Mouse (Mus musculus): ENCODE results near the gene Tmem63a. TPM values are rescaled to one million over a fixed set of nuclear protein-coding genes. Genes with fewer than 3 reads are reported as not detected.

The Tmem63a gene
- total and polyA plus RNA-seq, 3 experiments = 0.89 to 3.0 (median 2.2) TPM

GRCm38 (mm10) chr1:180952085-180952746 is 10.1 kb downstream of the Tmem63a start:
- TF ChIP-seq ZMIZ1 (IDR thresholded peaks at IDR 0.05; ENCODE audit: low read depth, low read length) (no peak), MAX (IDR thresholded peaks at IDR 0.05; ENCODE audit: low read length) (no peak), SIN3A (IDR thresholded peaks at IDR 0.05; ENCODE audit: low read length) (no peak), CHD2 (IDR thresholded peaks at IDR 0.05; ENCODE audit: low read length) (no peak), USF1 (IDR thresholded peaks at IDR 0.05; ENCODE audit: low read depth, low read length) (no peak), KAT2A (IDR thresholded peaks at IDR 0.05; ENCODE audit: insufficient replicate concordance, low read length) (no peak)
- dilution Hi-C loops (cut with MboI; ENCODE audit: extremely low pct_ligation_motif_present, extremely low pct_unique_long_range_greater_than_20kb, low sequenced_read_pairs) (no loop called here), in situ Hi-C loops (cut with MboI; ENCODE audit: low pct_ligation_motif_present, low pct_unique_long_range_greater_than_20kb, low sequenced_read_pairs) (no loop called here)
- Histone ChIP-seq H3K79me2 (replicated peaks; ENCODE audit: control insufficient read depth, extremely low read depth, insufficient read depth, poor library complexity, severe bottlenecking) (no peaks in the 10 kb centered on the region), H3K4me2 (ENCODE audit: insufficient read depth, low read depth, poor library complexity, severe bottlenecking) (no peak overlapping the region), H3K4me3 (replicated peaks in 1 of 3; ENCODE audit: low read depth in 2 of 3, low read length in 2 of 3, poor library complexity in 1 of 3) (no peak overlapping the region), H3K27me3 (replicated peaks) (no peaks in the 10 kb centered on the region), H3K9ac (ENCODE audit: insufficient read depth, low read depth) (no peak overlapping the region), H3K27ac (ENCODE audit: insufficient read depth, low read depth) (no peak overlapping the region), H3K4me1 (ENCODE audit: control insufficient read depth in 1 of 2, insufficient read depth in 2 of 2) (peaks cover 6 to 8% of the 10 kb centered on the region in 2 experiments; a peak in 3 of 4 replicates), H3K9me3 (replicated peaks; ENCODE audit: low read length) (no peaks in the 10 kb centered on the region), H3K36me3 (replicated peaks in 1 of 2; ENCODE audit: control insufficient read depth in 1 of 2, insufficient read depth in 1 of 2, low read length in 1 of 2) (peaks cover 0 to 39% of the 10 kb centered on the region in 2 experiments)
- no peak for DNase-seq (ENCODE audit: extremely low read depth)

DNA sequence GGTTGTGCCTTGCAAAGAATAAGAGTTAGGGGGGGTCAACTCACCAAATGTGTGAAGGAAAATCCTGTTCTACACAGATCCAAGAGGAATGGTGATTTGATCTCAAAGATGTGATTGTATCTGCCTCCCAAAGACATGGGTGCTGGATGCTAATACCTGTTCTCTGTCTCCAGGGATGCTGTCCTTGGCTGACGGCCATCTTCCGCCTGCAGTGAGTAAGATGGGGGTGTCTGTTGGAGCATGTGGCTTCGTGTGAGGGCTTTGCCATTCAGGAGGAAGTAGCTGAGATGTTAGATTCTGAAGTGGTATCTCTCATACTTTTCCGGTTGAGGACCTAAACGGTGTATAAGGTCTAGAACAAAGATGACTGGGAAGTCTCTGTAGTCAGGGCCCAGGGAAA is 10.7 kb downstream of the Tmem63a start:
- DNase-seq (ENCODE audit: extremely low read depth) = no peak
- no peaks in the 10 kb centered on the region for H3K9me3 ChIP-seq (replicated peaks; ENCODE audit: low read length)
- H3K36me3 ChIP-seq (replicated peaks in 1 of 2; ENCODE audit: control insufficient read depth in 1 of 2, insufficient read depth in 1 of 2, low read length in 1 of 2) = peaks cover 0 to 39% of the 10 kb centered on the region in 2 experiments
- no peak overlapping the region for H3K4me2 ChIP-seq (ENCODE audit: insufficient read depth, low read depth, poor library complexity, severe bottlenecking)
- H3K79me2 ChIP-seq (replicated peaks; ENCODE audit: control insufficient read depth, extremely low read depth, insufficient read depth, poor library complexity, severe bottlenecking) = no peaks in the 10 kb centered on the region
- no peak overlapping the region for H3K4me3 ChIP-seq (replicated peaks in 1 of 3; ENCODE audit: low read depth in 2 of 3, low read length in 2 of 3, poor library complexity in 1 of 3)
- no peak overlapping the region for H3K27ac ChIP-seq (ENCODE audit: insufficient read depth, low read depth)
- dilution Hi-C loops (cut with MboI; ENCODE audit: extremely low pct_ligation_motif_present, extremely low pct_unique_long_range_greater_than_20kb, low sequenced_read_pairs) (no loop called here), in situ Hi-C loops (cut with MboI; ENCODE audit: low pct_ligation_motif_present, low pct_unique_long_range_greater_than_20kb, low sequenced_read_pairs) (no loop called here)
- H3K4me1 ChIP-seq (ENCODE audit: control insufficient read depth in 1 of 2, insufficient read depth in 2 of 2) = peaks cover 6 to 11% of the 10 kb centered on the region in 2 experiments; a peak in 3 of 4 replicates
- no peaks in the 10 kb centered on the region for H3K27me3 ChIP-seq (replicated peaks)
- H3K9ac ChIP-seq (ENCODE audit: insufficient read depth, low read depth) = no peak overlapping the region
- TF ChIP-seq ZNF384 (IDR thresholded peaks at IDR 0.05; ENCODE audit: low read depth, low read length) = no peak
- no peak for TF ChIP-seq PAX5 (IDR thresholded peaks at IDR 0.05; ENCODE audit: low read length)
- no peak for TF ChIP-seq ZKSCAN1 (IDR thresholded peaks at IDR 0.05; ENCODE audit: borderline replicate concordance, low read depth, low read length)
- no peak for TF ChIP-seq MAFK (IDR thresholded peaks at IDR 0.05; ENCODE audit: insufficient replicate concordance, low read length)
- TF ChIP-seq IRF4 (IDR thresholded peaks at IDR 0.05; ENCODE audit: low read depth, low read length) = no peak
- no peak for TF ChIP-seq GABPA (IDR thresholded peaks at IDR 0.05; ENCODE audit: insufficient replicate concordance, low read depth, low read length)
- no peak for TF ChIP-seq NELFE (IDR thresholded peaks at IDR 0.05; ENCODE audit: low read depth, low read length)
- TF ChIP-seq MXI1 (IDR thresholded peaks at IDR 0.05; ENCODE audit: low read depth, low read length) = no peak
- no peak for TF ChIP-seq SIN3A (IDR thresholded peaks at IDR 0.05; ENCODE audit: low read length)
- TF ChIP-seq RAD21 (IDR thresholded peaks at IDR 0.05; ENCODE audit: low read depth, low read length) = no peak
- no peak for TF ChIP-seq UBTF (IDR thresholded peaks at IDR 0.05; ENCODE audit: low read depth, low read length)
- TF ChIP-seq KAT2A (IDR thresholded peaks at IDR 0.05; ENCODE audit: insufficient replicate concordance, low read length) = no peak
- TF ChIP-seq ZC3H11A (IDR thresholded peaks at IDR 0.05; ENCODE audit: low read depth, low read length) = no peak
- TF ChIP-seq POLR2A (IDR thresholded peaks at IDR 0.05; ENCODE audit: low read depth, low read length) = no peak
- no peak for TF ChIP-seq HCFC1 (IDR thresholded peaks at IDR 0.05; ENCODE audit: low read depth, low read length)
- no peak for TF ChIP-seq E2F4 (IDR thresholded peaks at IDR 0.05; ENCODE audit: insufficient replicate concordance, low read depth, low read length)
- TF ChIP-seq BHLHE40 (IDR thresholded peaks at IDR 0.05; ENCODE audit: low read depth, low read length) = no peak
- no peak for TF ChIP-seq TBP (conservative IDR thresholded peaks at IDR 0.05; ENCODE audit: low read depth, low read length)
- no peak for TF ChIP-seq ETS1 (conservative IDR thresholded peaks at IDR 0.05; ENCODE audit: low read depth, low read length)
- no peak for TF ChIP-seq TCF12 (IDR thresholded peaks at IDR 0.05; ENCODE audit: low read depth, low read length)
